Mouse (Mus musculus): Measurements from ENCODE around the gene D430041D05Rik.

- TF ChIP-seq POLR2A (IDR thresholded peaks at IDR 0.05; ENCODE audit: borderline replicate concordance, extremely low read depth, insufficient read depth, insufficient read length, poor library complexity, severe bottlenecking) = no peak
- TF ChIP-seq CTCF (IDR thresholded peaks at IDR 0.05; ENCODE audit: borderline replicate concordance, extremely low read depth, insufficient read depth, insufficient read length) = no peak
These were observed 280.6 kb downstream of the D430041D05Rik start for GRCm38 (mm10) chr2:104130165-104130564.
